Mouse (Mus musculus): ENCODE measurements around the gene Atxn10. TPM values are rescaled to one million over a fixed set of nuclear protein-coding genes. Genes with fewer than 3 reads are reported as not detected.
A peak's percentile ranks its signal among the peaks of the same experiment; 100 is the strongest.

The Atxn10 gene
- polyA plus RNA-seq, 1 experiment from 2014 or later: 548 TPM

- Histone ChIP-seq H3K9ac (ENCODE audit: low read depth, low read length) (no peak overlapping the region), H3K4me1 (ENCODE audit: control insufficient read depth, insufficient read depth, low read length) (no peaks in the 10 kb centered on the region), H3K27me3 (ENCODE audit: control insufficient read depth, insufficient read depth, low read depth, low read length) (no peaks in the 10 kb centered on the region), H3K27ac (ENCODE audit: low read length) (no peak overlapping the region), H3K4me2 (ENCODE audit: low read length) (no peak overlapping the region), H3K36me3 (ENCODE audit: control insufficient read depth, insufficient read depth, low read length) (no peaks in the 10 kb centered on the region), H3K4me3 (ENCODE audit: low read depth, low read length) (no peak overlapping the region), H3K9me3 (replicated peaks; ENCODE audit: control insufficient read depth, low read length, poor library complexity, severe bottlenecking) (no peaks in the 10 kb centered on the region)
- WGBS: 62% methylated on average over 3 of the region's 3 CpGs
- ATAC-seq: no peak
Observed at GRCm38 (mm10) chr15:85424197-85424596, 88.2 kb downstream of the Atxn10 start.

GRCm38 (mm10) chr15:85428140-85428539 lies 92.1 kb downstream of the Atxn10 start:
- ATAC-seq: no peak
- 85% methylated on average over 6 of the region's 6 CpGs for WGBS
- H3K4me2 ChIP-seq (ENCODE audit: low read length): no peak overlapping the region

GRCm38 (mm10) chr15:85442568-85442967 lies 106.5 kb downstream of the Atxn10 start:
- H3K27me3 ChIP-seq (ENCODE audit: control insufficient read depth, insufficient read depth, low read depth, low read length): no peaks in the 10 kb centered on the region
- H3K4me2 ChIP-seq (ENCODE audit: low read length): no peak overlapping the region
- 92% methylated on average over 3 of the region's 3 CpGs for WGBS
- no peaks in the 10 kb centered on the region for H3K4me1 ChIP-seq (ENCODE audit: control insufficient read depth, insufficient read depth, low read length)
- H3K4me3 ChIP-seq (ENCODE audit: low read depth, low read length): no peak overlapping the region
- no peak overlapping the region for H3K9ac ChIP-seq (ENCODE audit: low read depth, low read length)
- H3K9me3 ChIP-seq (replicated peaks; ENCODE audit: control insufficient read depth, low read length, poor library complexity, severe bottlenecking): no peaks in the 10 kb centered on the region
- ATAC-seq: no peak
- peaks cover 7% of the 10 kb centered on the region for H3K36me3 ChIP-seq (ENCODE audit: control insufficient read depth, insufficient read depth, low read length)
- no peak overlapping the region for H3K27ac ChIP-seq (ENCODE audit: low read length)

More at GRCm38 (mm10) chr15:85428140-85428539, 92.1 kb downstream of the Atxn10 start:
- no peak overlapping the region for H3K27ac ChIP-seq (ENCODE audit: low read length)
- H3K4me3 ChIP-seq (ENCODE audit: low read depth, low read length): no peak overlapping the region
- H3K9ac ChIP-seq (ENCODE audit: low read depth, low read length): no peak overlapping the region
- H3K9me3 ChIP-seq (replicated peaks; ENCODE audit: control insufficient read depth, low read length, poor library complexity, severe bottlenecking): no peaks in the 10 kb centered on the region
- H3K27me3 ChIP-seq (ENCODE audit: control insufficient read depth, insufficient read depth, low read depth, low read length): no peaks in the 10 kb centered on the region
- peaks cover 4% of the 10 kb centered on the region; the same call in 1 of the 2 replicates for H3K4me1 ChIP-seq (ENCODE audit: control insufficient read depth, insufficient read depth, low read length)
- H3K36me3 ChIP-seq (ENCODE audit: control insufficient read depth, insufficient read depth, low read length): no peaks in the 10 kb centered on the region

- no peaks in the 10 kb centered on the region for H3K9me3 ChIP-seq (replicated peaks; ENCODE audit: control insufficient read depth, low read length, poor library complexity, severe bottlenecking)
- H3K9ac ChIP-seq (ENCODE audit: low read depth, low read length): no peak overlapping the region
- ATAC-seq: no peak
- no peak overlapping the region for H3K4me3 ChIP-seq (ENCODE audit: low read depth, low read length)
- H3K4me1 ChIP-seq (ENCODE audit: control insufficient read depth, insufficient read depth, low read length): no peaks in the 10 kb centered on the region
- no peak overlapping the region for H3K4me2 ChIP-seq (ENCODE audit: low read length)
- WGBS: 76% methylated on average over 3 of the region's 3 CpGs
- H3K36me3 ChIP-seq (ENCODE audit: control insufficient read depth, insufficient read depth, low read length): no peaks in the 10 kb centered on the region; the same call in 1 of the 2 replicates
- no peaks in the 10 kb centered on the region for H3K27me3 ChIP-seq (ENCODE audit: control insufficient read depth, insufficient read depth, low read depth, low read length)
- H3K27ac ChIP-seq (ENCODE audit: low read length): no peak overlapping the region
Observed at GRCm38 (mm10) chr15:85446652-85447051, 110.6 kb downstream of the Atxn10 start.

GRCm38 (mm10) chr15:85456891-85457290 lies 120.8 kb downstream of the Atxn10 start:
- 46% methylated on average over 8 of the region's 8 CpGs for WGBS
- ATAC-seq: no peak
- Histone ChIP-seq H3K9me3 (replicated peaks; ENCODE audit: control insufficient read depth, low read length, poor library complexity, severe bottlenecking) (no peaks in the 10 kb centered on the region), H3K27ac (ENCODE audit: low read length) (peak overlapping the region; percentile 76), H3K36me3 (ENCODE audit: control insufficient read depth, insufficient read depth, low read length) (peaks cover 3% of the 10 kb centered on the region; the same call in 1 of the 2 replicates), H3K4me1 (ENCODE audit: control insufficient read depth, insufficient read depth, low read length) (peaks cover 49% of the 10 kb centered on the region), H3K27me3 (ENCODE audit: control insufficient read depth, insufficient read depth, low read depth, low read length) (no peaks in the 10 kb centered on the region), H3K9ac (ENCODE audit: low read depth, low read length) (no peak overlapping the region), H3K4me2 (ENCODE audit: low read length) (no peak overlapping the region), H3K4me3 (ENCODE audit: low read depth, low read length) (no peak overlapping the region)

- Histone ChIP-seq H3K9me3 (replicated peaks; ENCODE audit: control insufficient read depth, low read length, poor library complexity, severe bottlenecking) (no peaks in the 10 kb centered on the region), H3K4me2 (ENCODE audit: low read length) (no peak overlapping the region), H3K27me3 (ENCODE audit: control insufficient read depth, insufficient read depth, low read depth, low read length) (no peaks in the 10 kb centered on the region), H3K4me1 (ENCODE audit: control insufficient read depth, insufficient read depth, low read length) (peaks cover 57% of the 10 kb centered on the region), H3K9ac (ENCODE audit: low read depth, low read length) (no peak overlapping the region), H3K36me3 (ENCODE audit: control insufficient read depth, insufficient read depth, low read length) (0 out of 2 replicates have a peak, but pooled peaks cover 3% of the 10 kb centered on the region), H3K4me3 (ENCODE audit: low read depth, low read length) (no peak overlapping the region), H3K27ac (ENCODE audit: low read length) (peak overlapping the region; percentile 76)
- ATAC-seq: no peak
- 15% methylated on average over 8 of the region's 8 CpGs for WGBS
Observed at GRCm38 (mm10) chr15:85457838-85458237, 121.8 kb downstream of the Atxn10 start.

- H3K4me2 ChIP-seq (ENCODE audit: low read length): no peak overlapping the region
- peaks cover 62% of the 10 kb centered on the region for H3K4me1 ChIP-seq (ENCODE audit: control insufficient read depth, insufficient read depth, low read length)
- ATAC-seq: peak; percentile 48; the same call in 1 of the 2 replicates
- 7% methylated on average over 4 of the region's 4 CpGs for whole genome bisulfite sequencing
- no peaks in the 10 kb centered on the region for H3K27me3 ChIP-seq (ENCODE audit: control insufficient read depth, insufficient read depth, low read depth, low read length)
- peak overlapping the region; percentile 76 for H3K27ac ChIP-seq (ENCODE audit: low read length)
- no peak overlapping the region for H3K9ac ChIP-seq (ENCODE audit: low read depth, low read length)
- H3K4me3 ChIP-seq (ENCODE audit: low read depth, low read length): no peak overlapping the region
- 0 out of 2 replicates have a peak, but pooled peaks cover 9% of the 10 kb centered on the region for H3K36me3 ChIP-seq (ENCODE audit: control insufficient read depth, insufficient read depth, low read length)
- no peaks in the 10 kb centered on the region for H3K9me3 ChIP-seq (replicated peaks; ENCODE audit: control insufficient read depth, low read length, poor library complexity, severe bottlenecking)
Observed at GRCm38 (mm10) chr15:85458631-85459082, 122.6 kb downstream of the Atxn10 start.

GRCm38 (mm10) chr15:85461541-85461940 lies 125.5 kb downstream of the Atxn10 start:
- H3K4me1 ChIP-seq (ENCODE audit: control insufficient read depth, insufficient read depth, low read length): peaks cover 72% of the 10 kb centered on the region
- peak; percentile 71 for ATAC-seq
- 0 out of 2 replicates have a peak overlapping the region, but pooled peaks have one; percentile 45 for H3K9ac ChIP-seq (ENCODE audit: low read depth, low read length)
- H3K36me3 ChIP-seq (ENCODE audit: control insufficient read depth, insufficient read depth, low read length): peaks cover 14% of the 10 kb centered on the region; the same call in 1 of the 2 replicates
- no peak overlapping the region for H3K4me3 ChIP-seq (ENCODE audit: low read depth, low read length)
- H3K27me3 ChIP-seq (ENCODE audit: control insufficient read depth, insufficient read depth, low read depth, low read length): no peaks in the 10 kb centered on the region
- no peak overlapping the region for H3K4me2 ChIP-seq (ENCODE audit: low read length)
- WGBS: 12% methylated on average over 4 of the region's 4 CpGs
- H3K9me3 ChIP-seq (replicated peaks; ENCODE audit: control insufficient read depth, low read length, poor library complexity, severe bottlenecking): no peaks in the 10 kb centered on the region
- peak overlapping the region; percentile 66 for H3K27ac ChIP-seq (ENCODE audit: low read length)

- Histone ChIP-seq H3K4me1 (ENCODE audit: control insufficient read depth, insufficient read depth, low read length) (peaks cover 66% of the 10 kb centered on the region), H3K9ac (ENCODE audit: low read depth, low read length) (no peak overlapping the region), H3K27ac (ENCODE audit: low read length) (peak overlapping the region; percentile 66), H3K9me3 (replicated peaks; ENCODE audit: control insufficient read depth, low read length, poor library complexity, severe bottlenecking) (no peaks in the 10 kb centered on the region), H3K27me3 (ENCODE audit: control insufficient read depth, insufficient read depth, low read depth, low read length) (no peaks in the 10 kb centered on the region), H3K36me3 (ENCODE audit: control insufficient read depth, insufficient read depth, low read length) (peaks cover 14% of the 10 kb centered on the region; the same call in 1 of the 2 replicates), H3K4me3 (ENCODE audit: low read depth, low read length) (no peak overlapping the region), H3K4me2 (ENCODE audit: low read length) (no peak overlapping the region)
- ATAC-seq: no peak
- 32% methylated on average over 4 of the region's 4 CpGs for WGBS
Observed at GRCm38 (mm10) chr15:85462138-85462537, 126.1 kb downstream of the Atxn10 start.

Measured in midbrain, embryonic 16.5 days (tissue).